Mouse (Mus musculus) heart, embryonic 12.5 days (tissue): ENCODE results near the gene Basp1. TPM values are rescaled to one million over a fixed set of nuclear protein-coding genes. Genes with fewer than 3 reads are reported as not detected.

Source experiments
- ATAC-seq: fragments of 200-750 bp; cut with Nextera tagmentation; 2 replicates; pipeline ENCODE4 v1.8.0; 2017; ENCODE audit warnings: moderate TSS enrichment, moderate library complexity; ENCODE audit not compliant: insufficient number of reproducible peaks, low FRiP score
- H3K27ac ChIP-seq: fragments of 300-500 bp; sonication (generic); 2 replicates; pipeline ENCODE4 v1.5.1; 2016; ENCODE audit warnings: mild to moderate bottlenecking, moderate library complexity; ENCODE audit not compliant: poor library complexity, severe bottlenecking
- H3K27me3 ChIP-seq: fragments of 300-500 bp; sonication (generic); replicated peaks from 2 replicates; pipeline ENCODE4 v1.6.1; 2016; ENCODE audit warnings: mild to moderate bottlenecking, moderate library complexity
- H3K36me3 ChIP-seq: fragments of 300-500 bp; sonication (generic); 2 replicates; pipeline ENCODE4 v1.6.1; 2016; ENCODE audit warnings: mild to moderate bottlenecking, moderate library complexity
- H3K4me1 ChIP-seq: fragments of 300-500 bp; sonication (generic); replicated peaks from 2 replicates; pipeline ENCODE4 v1.6.1; 2016; ENCODE audit warnings: mild to moderate bottlenecking
- H3K4me2 ChIP-seq: fragments of 300-500 bp; sonication (generic); 2 replicates; pipeline ENCODE4 v1.6.1; 2016; ENCODE audit warnings: mild to moderate bottlenecking, moderate library complexity
- H3K4me3 ChIP-seq: fragments of 300-500 bp; sonication (generic); 2 replicates; pipeline ENCODE4 v1.5.1; 2016; ENCODE audit warnings: mild to moderate bottlenecking
- H3K9ac ChIP-seq: fragments of 300-500 bp; sonication (generic); 2 replicates; pipeline ENCODE4 v1.6.1; 2016; ENCODE audit warnings: mild to moderate bottlenecking, moderate library complexity
- H3K9me3 ChIP-seq: fragments of 300-500 bp; sonication (generic); replicated peaks from 2 replicates; pipeline ENCODE4 v1.6.1; 2016; ENCODE audit warnings: mild to moderate bottlenecking, moderate library complexity
- WGBS: fragments of 180-500 bp; shearing (Covaris S2); methylation state at CpG from one replicate; pipeline ENCODE4 v1.1.7; 2016; 5-methylcytosine and 5-hydroxymethylcytosine counted together
- polyA plus RNA-seq: library from polyadenylated mRNA; unstranded; fragments of >200 nt; fragmentation: Nextera tagmentation; extraction: Ambion mirVana; gene quantifications from 2 replicates; pipeline ENCODE4 v1.2.1, GENCODE M21; 2016

Gene Basp1
- polyA plus RNA-seq, 1 experiment from 2014 or later, result 18.4 TPM

GRCm38 (mm10) chr15:25363636-25364035 lies 49.9 kb downstream of the Basp1 start:
- no peaks in the 10 kb centered on the region for H3K27me3 ChIP-seq
- no peak overlapping the region for H3K9ac ChIP-seq
- 89% methylated on average over 9 of the region's 9 CpGs for WGBS

GRCm38 (mm10) chr15:25360825-25361224 lies 52.7 kb downstream of the Basp1 start:
- no peak overlapping the region for H3K4me2 ChIP-seq
- no peak for ATAC-seq
- H3K27ac ChIP-seq, result no peak overlapping the region
- no peaks in the 10 kb centered on the region for H3K36me3 ChIP-seq
- no peaks in the 10 kb centered on the region for H3K9me3 ChIP-seq
- WGBS, result 46% methylated on average over 5 of the region's 5 CpGs
- 0 out of 2 replicates have a peak, but pooled peaks cover 4% of the 10 kb centered on the region for H3K4me1 ChIP-seq
- no peak overlapping the region for H3K4me3 ChIP-seq
- no peaks in the 10 kb centered on the region for H3K27me3 ChIP-seq
- no peak overlapping the region for H3K9ac ChIP-seq

More at GRCm38 (mm10) chr15:25363636-25364035, 49.9 kb downstream of the Basp1 start:
- H3K4me1 ChIP-seq, result 0 out of 2 replicates have a peak, but pooled peaks cover 4% of the 10 kb centered on the region
- no peak overlapping the region for H3K27ac ChIP-seq
- H3K4me2 ChIP-seq, result no peak overlapping the region
- peak overlapping the region; percentile 67; the same call in 1 of the 2 replicates for H3K4me3 ChIP-seq
- H3K36me3 ChIP-seq, result no peaks in the 10 kb centered on the region
- no peak for ATAC-seq
- H3K9me3 ChIP-seq, result no peaks in the 10 kb centered on the region

- whole genome bisulfite sequencing, result 41% methylated on average over 14 of the region's 14 CpGs
- peak overlapping the region; percentile 35 for H3K4me3 ChIP-seq
- ATAC-seq, result no peak
- H3K36me3 ChIP-seq, result no peaks in the 10 kb centered on the region
- no peaks in the 10 kb centered on the region for H3K9me3 ChIP-seq
- H3K4me2 ChIP-seq, result peak overlapping the region; percentile 63
- no peaks in the 10 kb centered on the region for H3K4me1 ChIP-seq
- no peak overlapping the region for H3K9ac ChIP-seq
- no peak overlapping the region for H3K27ac ChIP-seq
- H3K27me3 ChIP-seq, result no peaks in the 10 kb centered on the region
Observed at GRCm38 (mm10) chr15:25358680-25359097, 54.9 kb downstream of the Basp1 start.

GRCm38 (mm10) chr15:25355339-25355738 lies 58.2 kb downstream of the Basp1 start:
- WGBS, result 67% methylated on average over 5 of the region's 5 CpGs
- H3K4me1 ChIP-seq, result no peaks in the 10 kb centered on the region
- no peak overlapping the region for H3K4me3 ChIP-seq
- no peak for ATAC-seq
- no peak overlapping the region for H3K9ac ChIP-seq
- no peaks in the 10 kb centered on the region for H3K27me3 ChIP-seq
- no peaks in the 10 kb centered on the region for H3K9me3 ChIP-seq
- no peak overlapping the region for H3K27ac ChIP-seq
- H3K4me2 ChIP-seq, result no peak overlapping the region
- H3K36me3 ChIP-seq, result no peaks in the 10 kb centered on the region

- Histone ChIP-seq H3K4me3 (no peak overlapping the region), H3K36me3 (no peaks in the 10 kb centered on the region), H3K9me3 (no peaks in the 10 kb centered on the region), H3K4me1 (no peaks in the 10 kb centered on the region), H3K4me2 (no peak overlapping the region), H3K9ac (no peak overlapping the region), H3K27ac (no peak overlapping the region), H3K27me3 (no peaks in the 10 kb centered on the region)
- ATAC-seq, result no peak
- WGBS, result 61% methylated on average over 6 of the region's 6 CpGs
Observed at GRCm38 (mm10) chr15:25354738-25355137, 58.8 kb downstream of the Basp1 start.

GRCm38 (mm10) chr15:25353498-25353897 lies 60.1 kb downstream of the Basp1 start:
- no peaks in the 10 kb centered on the region for H3K36me3 ChIP-seq
- no peak overlapping the region for H3K4me3 ChIP-seq
- H3K9me3 ChIP-seq, result 0 out of 2 replicates have a peak, but pooled peaks cover 6% of the 10 kb centered on the region
- WGBS, result 59% methylated on average over 6 of the region's 6 CpGs
- H3K4me1 ChIP-seq, result no peaks in the 10 kb centered on the region
- no peak overlapping the region for H3K4me2 ChIP-seq
- no peak for ATAC-seq
- H3K27ac ChIP-seq, result no peak overlapping the region
- no peaks in the 10 kb centered on the region for H3K27me3 ChIP-seq
- H3K9ac ChIP-seq, result no peak overlapping the region

GRCm38 (mm10) chr15:25343263-25343662 lies 70.3 kb downstream of the Basp1 start:
- H3K9me3 ChIP-seq, result no peaks in the 10 kb centered on the region; the same call in 1 of the 2 replicates
- H3K9ac ChIP-seq, result no peak overlapping the region
- 70% methylated on average over 6 of the region's 6 CpGs for WGBS
- H3K4me1 ChIP-seq, result 0 out of 2 replicates have a peak, but pooled peaks cover 3% of the 10 kb centered on the region
- no peaks in the 10 kb centered on the region for H3K36me3 ChIP-seq
- no peak overlapping the region for H3K4me3 ChIP-seq
- ATAC-seq, result no peak
- H3K4me2 ChIP-seq, result no peak overlapping the region
- no peaks in the 10 kb centered on the region for H3K27me3 ChIP-seq
- H3K27ac ChIP-seq, result no peak overlapping the region

GRCm38 (mm10) chr15:25335277-25335676 lies 78.3 kb downstream of the Basp1 start:
- Histone ChIP-seq H3K27ac (no peak overlapping the region), H3K4me1 (0 out of 2 replicates have a peak, but pooled peaks cover 3% of the 10 kb centered on the region), H3K4me3 (no peak overlapping the region), H3K9me3 (no peaks in the 10 kb centered on the region), H3K4me2 (no peak overlapping the region), H3K36me3 (no peaks in the 10 kb centered on the region), H3K9ac (no peak overlapping the region), H3K27me3 (no peaks in the 10 kb centered on the region)
- no peak for ATAC-seq
- WGBS, result 86% methylated on average over 11 of the region's 11 CpGs

GRCm38 (mm10) chr15:25331877-25332445 lies 81.6 kb downstream of the Basp1 start:
- no peaks in the 10 kb centered on the region for H3K27me3 ChIP-seq
- H3K4me3 ChIP-seq, result no peak overlapping the region
- no peaks in the 10 kb centered on the region for H3K9me3 ChIP-seq
- H3K4me1 ChIP-seq, result no peaks in the 10 kb centered on the region
- no peaks in the 10 kb centered on the region for H3K36me3 ChIP-seq
- 69% methylated on average over 16 of the region's 16 CpGs for WGBS
- H3K4me2 ChIP-seq, result no peak overlapping the region
- H3K9ac ChIP-seq, result no peak overlapping the region
- H3K27ac ChIP-seq, result no peak overlapping the region
- no peak for ATAC-seq

- H3K27me3 ChIP-seq, result no peaks in the 10 kb centered on the region
- no peak overlapping the region for H3K4me3 ChIP-seq
- ATAC-seq, result no peak
- H3K27ac ChIP-seq, result no peak overlapping the region
- H3K4me2 ChIP-seq, result no peak overlapping the region
- H3K36me3 ChIP-seq, result no peaks in the 10 kb centered on the region
- 64% methylated on average over 4 of the region's 4 CpGs for WGBS
- no peak overlapping the region for H3K9ac ChIP-seq
- no peaks in the 10 kb centered on the region for H3K9me3 ChIP-seq
- no peaks in the 10 kb centered on the region for H3K4me1 ChIP-seq
Observed at GRCm38 (mm10) chr15:25330946-25331345, 82.6 kb downstream of the Basp1 start.

GRCm38 (mm10) chr15:25322601-25323000 lies 91.0 kb downstream of the Basp1 start:
- Histone ChIP-seq H3K27ac (no peak overlapping the region), H3K36me3 (no peaks in the 10 kb centered on the region), H3K9ac (no peak overlapping the region), H3K27me3 (no peaks in the 10 kb centered on the region), H3K9me3 (no peaks in the 10 kb centered on the region), H3K4me1 (no peaks in the 10 kb centered on the region), H3K4me2 (no peak overlapping the region), H3K4me3 (no peak overlapping the region)
- ATAC-seq, result no peak
- WGBS, result 70% methylated on average over 2 of the region's 2 CpGs

GRCm38 (mm10) chr15:25322111-25322510 lies 91.5 kb downstream of the Basp1 start:
- Histone ChIP-seq H3K27me3 (no peaks in the 10 kb centered on the region), H3K4me1 (no peaks in the 10 kb centered on the region), H3K9me3 (no peaks in the 10 kb centered on the region), H3K9ac (no peak overlapping the region), H3K36me3 (no peaks in the 10 kb centered on the region), H3K4me3 (no peak overlapping the region), H3K27ac (no peak overlapping the region), H3K4me2 (no peak overlapping the region)
- 84% methylated on average over 3 of the region's 3 CpGs for WGBS
- no peak for ATAC-seq
